In genomic region chrX:8125235-8125634, GRCm38 (mm10) we compare ENCODE assay signal across 14 mouse cellular contexts. TPM values are rescaled to one million over a fixed set of nuclear protein-coding genes. Genes with fewer than 3 reads are reported as not detected.
DNase-seq lines count a peak whose midpoint lies in the region; ATAC-seq and TF ChIP-seq lines count a peak whose summit lies in the region.
"Had no signal": no experiment of that assay in that cellular context is flagged by ENCODE, and none has a peak within 500 bp of the region (broad histone marks: within the 10 kb centered on the region; RNA-seq: fewer than 3 reads in every experiment).

No protein-coding gene starts in this region.

- no peak for ATAC-seq in lung, embryonic 14.5 days (ENCODE audit: insufficient read depth)
- peak; percentile 79 for ATAC-seq in Patski
- peak; percentile 34; the same call in 1 of the 2 replicates for ATAC-seq in erythroid progenitor cell, adult 5-6 weeks (replicated peaks; ENCODE audit: low FRiP score, poor library complexity, severe bottlenecking)

- no peak for DNase-seq in lung, embryonic 14.5 days
- no peak for DNase-seq in lung, postnatal 14 days
- DNase-seq in Patski (ENCODE audit: low read depth, low spot score): no peak
- DNase-seq in splenic B cell, adult 2 months (ENCODE audit: low read depth, low spot score): peak; percentile 39
- DNase-seq in cerebellum, adult 18-20 months: no peak
- DNase-seq in urinary bladder, postnatal 4 days (ENCODE audit: low spot score in 2 of 2): no peak
- DNase-seq: adrenal gland, adult 8-10 months; cerebellum, adult 11 months; gastrocnemius, postnatal 25 days; kidney, postnatal 25 days; liver, embryonic 13.5 days had no signal

- peak; percentile 14; the same call in 1 of the 2 replicates for TF ChIP-seq CTCF in lung, embryonic 14.5 days (IDR thresholded peaks at IDR 0.05; ENCODE audit: low read depth)
- TF ChIP-seq CTCF in Patski (IDR thresholded peaks at IDR 0.05): no peak

- 73% methylated on average over 7 of the region's 7 CpGs for WGBS in lung, embryonic 14.5 days

- H3K9me3 ChIP-seq in lung, embryonic 14.5 days (ENCODE audit: low read depth, low read length): no peaks in the 10 kb centered on the region
- H3K9me3 ChIP-seq: forebrain, embryonic 12.5 days; liver, embryonic 13.5 days had no signal

- no peak overlapping the region for H3K4me2 ChIP-seq in lung, embryonic 14.5 days
- H3K4me2 ChIP-seq: forebrain, embryonic 12.5 days; liver, embryonic 13.5 days; midbrain, embryonic 11.5 days had no signal

- no peaks in the 10 kb centered on the region for H3K27me3 ChIP-seq in lung, embryonic 14.5 days (ENCODE audit: insufficient read depth, low read length)
- H3K27me3 ChIP-seq in Patski: no peaks in the 10 kb centered on the region
- H3K27me3 ChIP-seq in splenic B cell, adult 2 months (ENCODE audit: control insufficient read depth, insufficient read depth, low read length, poor library complexity, severe bottlenecking): no peaks in the 10 kb centered on the region
- H3K27me3 ChIP-seq: forebrain, embryonic 12.5 days; liver, embryonic 13.5 days had no signal

- H3K9ac ChIP-seq in lung, embryonic 14.5 days: no peak overlapping the region
- H3K9ac ChIP-seq: forebrain, embryonic 12.5 days; liver, embryonic 13.5 days had no signal

- peaks cover 14% of the 10 kb centered on the region; the same call in 1 of the 2 replicates for H3K36me3 ChIP-seq in lung, embryonic 14.5 days (ENCODE audit: insufficient read depth)
- no peaks in the 10 kb centered on the region for H3K36me3 ChIP-seq in splenic B cell, adult 2 months (ENCODE audit: control insufficient read depth, insufficient read depth, low read length, poor library complexity, severe bottlenecking)

- POLR2A ChIA-PET in Patski (lab: Charles Lee): no interaction called here

- in situ Hi-C loops in Patski (cut with MboI; ENCODE audit: low pct_unique_long_range_greater_than_20kb): no loop called here

- CTCF ChIA-PET in Patski (lab: Charles Lee): interaction anchor here (1.0 to 2.1 kb wide), 7 partner anchors 8 to 129 kb away, joined by 3 to 6 read pairs (median 3); partner anchors contain the start of gene Porcn

- H3K27ac ChIP-seq in lung, embryonic 14.5 days (ENCODE audit: low read depth): no peak overlapping the region
- H3K27ac ChIP-seq: forebrain, embryonic 12.5 days; liver, embryonic 13.5 days had no signal

- H3K4me3 ChIP-seq in lung, embryonic 14.5 days (ENCODE audit: low read depth, low read length): no peak overlapping the region
- H3K4me3 ChIP-seq: forebrain, embryonic 12.5 days; liver, embryonic 13.5 days had no signal

- no peaks in the 10 kb centered on the region for H3K4me1 ChIP-seq in lung, embryonic 14.5 days (ENCODE audit: insufficient read depth)
- H3K4me1 ChIP-seq: forebrain, embryonic 12.5 days; liver, embryonic 13.5 days had no signal

RNA-seq across cellular contexts. Expression of gene Wdr13, which starts 7.5 kb away (rescaled TPM):
- polyA plus RNA-seq in lung, embryonic 14.5 days (2014; fragmentation: Nextera tagmentation; extraction: Ambion mirVana): 20.8 and 21.8 TPM in 2 replicates
- 66.1 TPM for polyA plus RNA-seq in Patski (2021)
- total RNA-seq in erythroid progenitor cell, adult 5-6 weeks (2015; ENCODE audit: low replicate concordance): 23.5 and 39.3 TPM in 2 replicates
- total RNA-seq in erythroid progenitor cell, adult 5-6 weeks (2017; ENCODE audit: low replicate concordance): 10.0 and 25.7 TPM in 2 replicates

RNA-seq across cellular contexts. Expression of gene Rbm3, which starts 20.4 kb away (rescaled TPM):
- 589 and 659 TPM in 2 replicates for polyA plus RNA-seq in lung, embryonic 14.5 days (2014; fragmentation: Nextera tagmentation; extraction: Ambion mirVana)
- 255 TPM for polyA plus RNA-seq in Patski (2021)
- 611 and 758 TPM in 2 replicates for total RNA-seq in erythroid progenitor cell, adult 5-6 weeks (2015; ENCODE audit: low replicate concordance)
- 564 and 613 TPM in 2 replicates for total RNA-seq in erythroid progenitor cell, adult 5-6 weeks (2017; ENCODE audit: low replicate concordance)

RNA-seq across cellular contexts. Expression of gene Was, which starts 34.9 kb away (rescaled TPM):
- polyA plus RNA-seq in lung, embryonic 14.5 days (2014; fragmentation: Nextera tagmentation; extraction: Ambion mirVana): 0.43 and 0.60 TPM in 2 replicates
- 0.10 TPM for polyA plus RNA-seq in Patski (2021)
- total RNA-seq in erythroid progenitor cell, adult 5-6 weeks (2015; ENCODE audit: low replicate concordance): 14.8 and 22.2 TPM in 2 replicates
- 11.6 and 12.4 TPM in 2 replicates for total RNA-seq in erythroid progenitor cell, adult 5-6 weeks (2017; ENCODE audit: low replicate concordance)

RNA-seq across cellular contexts. Expression of gene Suv39h1, which starts 50.7 kb away (rescaled TPM):
- 71.6 and 74.3 TPM in 2 replicates for polyA plus RNA-seq in lung, embryonic 14.5 days (2014; fragmentation: Nextera tagmentation; extraction: Ambion mirVana)
- polyA plus RNA-seq in Patski (2021): 31.9 TPM
- total RNA-seq in erythroid progenitor cell, adult 5-6 weeks (2015; ENCODE audit: low replicate concordance): 29.6 and 56.6 TPM in 2 replicates
- 53.9 and 67.8 TPM in 2 replicates for total RNA-seq in erythroid progenitor cell, adult 5-6 weeks (2017; ENCODE audit: low replicate concordance)

RNA-seq across cellular contexts. Expression of gene Tbc1d25, which starts 50.7 kb away (rescaled TPM):
- polyA plus RNA-seq in lung, embryonic 14.5 days (2014; fragmentation: Nextera tagmentation; extraction: Ambion mirVana): 12.4 and 12.6 TPM in 2 replicates
- polyA plus RNA-seq in Patski (2021): 15.5 TPM
- 4.6 and 13.3 TPM in 2 replicates for total RNA-seq in erythroid progenitor cell, adult 5-6 weeks (2015; ENCODE audit: low replicate concordance)
- 1.5 and 4.7 TPM in 2 replicates for total RNA-seq in erythroid progenitor cell, adult 5-6 weeks (2017; ENCODE audit: low replicate concordance)
